7 mouse cellular contexts compared by ENCODE assay signal in genomic region chr7:19851858-19852570, GRCm38 (mm10). TPM values are rescaled to one million over a fixed set of nuclear protein-coding genes. Genes with fewer than 3 reads are reported as not detected.
DNase-seq lines count a peak whose midpoint lies in the region; ATAC-seq lines count a peak whose summit lies in the region.

Gene Gm19345, plus strand, starts transcription at chr7:19852003.

- peak; percentile 85 for ATAC-seq in hindbrain, embryonic 14.5 days (ENCODE audit: low FRiP score)
- peak; percentile 18; the same call in 1 of the 2 replicates for ATAC-seq in megakaryocyte progenitor cell, adult 5-6 weeks (replicated peaks; ENCODE audit: poor library complexity)
- ATAC-seq in stomach, embryonic 16.5 days (ENCODE audit: insufficient read depth, low FRiP score): peak; percentile 61; the same call in 1 of the 2 replicates

- H3K27ac ChIP-seq in hindbrain, embryonic 14.5 days: peak within 1 kb of the TSS; percentile 73
- no peak within 1 kb of the TSS for H3K27ac ChIP-seq in stomach, embryonic 16.5 days (ENCODE audit: low read length)

- peak within 1 kb of the TSS; percentile 68 for H3K9ac ChIP-seq in hindbrain, embryonic 14.5 days
- peak within 1 kb of the TSS; percentile 44 for H3K9ac ChIP-seq in stomach, embryonic 16.5 days (ENCODE audit: low read length)

- peak; percentile 15 to 31 for DNase-seq in left cerebral cortex, adult 18-20 months (ENCODE audit: low spot score in 2 of 2)
- DNase-seq in left cerebral cortex, adult 8-10 months (ENCODE audit: low spot score in 2 of 2): no peak
- peak; percentile 41 for DNase-seq in embryo, embryonic 9.5 days (ENCODE audit: extremely low spot score)
- peak; percentile 59 for DNase-seq in hindbrain, embryonic 14.5 days (ENCODE audit: low spot score)
- DNase-seq in adrenal gland, adult 18-20 months (ENCODE audit: low spot score in 2 of 2): no peak

- peaks cover 7% of the 10 kb centered on the region for H3K27me3 ChIP-seq in hindbrain, embryonic 14.5 days (ENCODE audit: control insufficient read depth, insufficient read depth, low read length)
- peaks cover 17% of the 10 kb centered on the region for H3K27me3 ChIP-seq in stomach, embryonic 16.5 days (ENCODE audit: control insufficient read depth, insufficient read depth, low read length)

- peak within 1 kb of the TSS; percentile 40 for H3K4me3 ChIP-seq in hindbrain, embryonic 14.5 days (replicated peaks; ENCODE audit: low read length)
- peak within 1 kb of the TSS; percentile 26 for H3K4me3 ChIP-seq in stomach, embryonic 16.5 days (replicated peaks; ENCODE audit: low read length)

- no peaks in the 10 kb centered on the region for H3K9me3 ChIP-seq in hindbrain, embryonic 14.5 days (ENCODE audit: control insufficient read depth, low read length)
- no peaks in the 10 kb centered on the region for H3K9me3 ChIP-seq in stomach, embryonic 16.5 days (replicated peaks; ENCODE audit: control insufficient read depth, low read length)

- H3K4me1 ChIP-seq in hindbrain, embryonic 14.5 days (replicated peaks; ENCODE audit: control insufficient read depth, insufficient read depth, low read length): no peaks in the 10 kb centered on the region
- H3K4me1 ChIP-seq in stomach, embryonic 16.5 days (ENCODE audit: control insufficient read depth, insufficient read depth, low read length): peaks cover 10% of the 10 kb centered on the region; the same call in 1 of the 2 replicates

- no peaks in the 10 kb centered on the region for H3K36me3 ChIP-seq in hindbrain, embryonic 14.5 days (replicated peaks; ENCODE audit: control insufficient read depth, insufficient read depth)
- no peaks in the 10 kb centered on the region for H3K36me3 ChIP-seq in stomach, embryonic 16.5 days (ENCODE audit: control insufficient read depth, insufficient read depth, low read length)

- WGBS in hindbrain, embryonic 14.5 days: 6% methylated on average over 33 of the region's 33 CpGs
- 3% methylated on average over 33 of the region's 33 CpGs for WGBS in stomach, embryonic 16.5 days

- peak within 1 kb of the TSS; percentile 61 for H3K4me2 ChIP-seq in hindbrain, embryonic 14.5 days (replicated peaks)
- H3K4me2 ChIP-seq in stomach, embryonic 16.5 days (ENCODE audit: low read depth, low read length): peak within 1 kb of the TSS; percentile 46

RNA-seq across cellular contexts. Expression of gene Gm19345, which starts in this region (rescaled TPM):
- total RNA-seq in left cerebral cortex, adult 18-20 months (2021): 1 to 10 TPM; 2.0 to 2.4 TPM
- 1 to 10 TPM; 1.4 to 2.5 (median 2.0) TPM for total RNA-seq in left cerebral cortex, adult 8-10 months (2022)
- polyA plus RNA-seq in hindbrain, embryonic 14.5 days (2014; fragmentation: Nextera tagmentation; extraction: Ambion mirVana): 13.0 and 13.9 TPM in 2 replicates
- not detected in 2 replicates for total RNA-seq in megakaryocyte progenitor cell, adult 5-6 weeks (2015)
- not detected in 2 replicates for total RNA-seq in megakaryocyte progenitor cell, adult 5-6 weeks (2017)
- 0.31 and 0.36 TPM in 2 replicates for polyA plus RNA-seq in stomach, embryonic 16.5 days (2015; fragmentation: Nextera tagmentation; extraction: Ambion mirVana)
- total RNA-seq in adrenal gland, adult 18-20 months (2021): not detected

Comparison
In these comparisons a context has a peak if more than half of its experiments do, and no peak if none do; other contexts are left out.
1. RNA of gene Gm19345 (polyA plus RNA-seq): 13.0 to 13.9 TPM in hindbrain, embryonic 14.5 days; 0.31 to 0.36 TPM in stomach, embryonic 16.5 days; every median in the first group is over 10 times any median in the second.
2. DNase-seq: peak in left cerebral cortex, adult 18-20 months (2 of 2), embryo, embryonic 9.5 days (single experiment) and hindbrain, embryonic 14.5 days (single experiment); none in left cerebral cortex, adult 8-10 months (0 of 2) and adrenal gland, adult 18-20 months (0 of 2).
3. Peak in ATAC-seq in megakaryocyte progenitor cell, adult 5-6 weeks; RNA of the gene not detected or under 1 TPM.
4. Peak in ATAC-seq, H3K4me3 ChIP-seq, H3K9ac ChIP-seq and H3K4me2 ChIP-seq in stomach, embryonic 16.5 days; RNA of the gene not detected or under 1 TPM.
5. ATAC-seq: peak in every context shown above with its lines; median percentile 85 in hindbrain, embryonic 14.5 days; 61 in stomach, embryonic 16.5 days; 18 in megakaryocyte progenitor cell, adult 5-6 weeks.